Mouse (Mus musculus) forebrain, postnatal 0 days (tissue): ENCODE results near the gene Evc2. TPM values are rescaled to one million over a fixed set of nuclear protein-coding genes. Genes with fewer than 3 reads are reported as not detected.

Experiments used
- ATAC-seq: fragments of 200-750 bp; cut with Nextera tagmentation; 2 replicates; pipeline ENCODE4 v1.8.0; 2017; ENCODE audit warnings: mild to moderate bottlenecking, moderate library complexity
- DNase-seq: peaks from one replicate; pipeline ENCODE4 v3.0.0-alpha.2; 2015
- H3K27ac ChIP-seq: fragments of 300-500 bp; sonication (generic); 2 replicates; pipeline ENCODE4 v1.5.1; 2014; ENCODE audit warnings: low read depth, mild to moderate bottlenecking, antibody characterized with exemption, low read length, moderate library complexity, mixed read lengths
- H3K27me3 ChIP-seq: fragments of 300-500 bp; sonication (generic); 2 replicates; pipeline ENCODE4 v1.6.1; 2014; ENCODE audit warnings: mild to moderate bottlenecking, low read length, mixed read lengths; ENCODE audit not compliant: insufficient read depth
- H3K36me3 ChIP-seq: fragments of 300-500 bp; sonication (generic); 2 replicates; pipeline ENCODE4 v1.6.1; 2014; ENCODE audit warnings: mild to moderate bottlenecking, moderate library complexity; ENCODE audit not compliant: insufficient read depth
- H3K4me1 ChIP-seq: fragments of 300-500 bp; sonication (generic); 2 replicates; pipeline ENCODE4 v1.6.1; 2014; ENCODE audit warnings: antibody characterized with exemption; ENCODE audit not compliant: insufficient read depth
- H3K4me2 ChIP-seq: fragments of 300-500 bp; sonication (generic); 2 replicates; pipeline ENCODE4 v1.6.1; 2014; ENCODE audit warnings: low read depth, mild to moderate bottlenecking, moderate library complexity
- H3K4me3 ChIP-seq: fragments of 300-500 bp; sonication (generic); 2 replicates; pipeline ENCODE4 v1.5.1; 2014; ENCODE audit warnings: low read depth, low read length, mixed read lengths
- H3K9ac ChIP-seq: fragments of 300-500 bp; sonication (generic); 2 replicates; pipeline ENCODE4 v1.6.1; 2014; ENCODE audit warnings: mild to moderate bottlenecking
- H3K9me3 ChIP-seq: fragments of 300-500 bp; sonication (generic); 2 replicates; pipeline ENCODE4 v1.6.1; 2016; ENCODE audit warnings: low read length
- CTCF ChIP-seq: sonication (generic); IDR thresholded peaks from 2 replicates; pipeline ENCODE4 v1.5.1; 2016; ENCODE audit warnings: antibody characterized with exemption, control low read depth, low read depth
- WGBS: fragments of 180-500 bp; shearing (Covaris S2); extraction: QIAGEN DNeasy Blood & Tissue Kit; methylation state at CpG from one replicate; pipeline ENCODE4 v1.1.7; 2014; 5-methylcytosine and 5-hydroxymethylcytosine counted together
- polyA plus RNA-seq: library from polyadenylated mRNA; unstranded; fragments of >200 nt; fragmentation: Nextera tagmentation; extraction: Ambion mirVana; gene quantifications from 2 replicates; pipeline ENCODE4 v1.2.1, GENCODE M21; 2015
- total RNA-seq: library from RNA; depleted of rRNA; stranded (reverse); fragments of >200 nt; gene quantifications from 2 replicates; pipeline ENCODE4 v1.2.3, GENCODE M21; 2014

Gene Evc2
- total and polyA plus RNA-seq, 2 experiments from 2014 or later: 2.8 to 4.8 TPM

DNA sequence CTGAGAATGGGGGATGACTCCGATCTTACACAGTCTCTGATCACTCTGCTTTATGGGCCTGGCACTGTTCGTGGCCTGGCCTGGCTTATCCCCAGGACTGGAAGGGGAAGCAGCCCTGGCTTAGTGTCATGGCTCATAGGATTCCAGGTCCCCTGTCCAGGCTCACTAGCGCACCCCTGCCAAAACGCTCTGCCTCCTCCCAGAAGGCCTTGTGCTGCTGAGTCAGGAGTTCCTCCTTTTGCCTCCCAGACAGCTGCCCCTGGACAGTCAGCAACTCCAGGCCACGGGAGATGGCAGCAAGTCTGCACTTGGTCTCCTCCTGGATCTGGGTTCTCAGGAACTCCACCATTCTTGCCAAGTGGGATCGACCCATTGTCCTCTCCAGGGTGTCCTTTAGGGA, 19.6 kb upstream of the Evc2 start:
- DNase-seq (no peak), ATAC-seq (no peak)
- Histone ChIP-seq H3K27me3 (no peaks in the 10 kb centered on the region), H3K9me3 (peaks cover 16% of the 10 kb centered on the region; the same call in 1 of the 2 replicates), H3K27ac (no peak overlapping the region), H3K4me3 (no peak overlapping the region), H3K4me1 (no peaks in the 10 kb centered on the region), H3K36me3 (no peaks in the 10 kb centered on the region), H3K9ac (no peak overlapping the region), H3K4me2 (no peak overlapping the region)
- TF ChIP-seq CTCF: no peak
- WGBS: 88% methylated on average over 6 of the region's 6 CpGs

DNA sequence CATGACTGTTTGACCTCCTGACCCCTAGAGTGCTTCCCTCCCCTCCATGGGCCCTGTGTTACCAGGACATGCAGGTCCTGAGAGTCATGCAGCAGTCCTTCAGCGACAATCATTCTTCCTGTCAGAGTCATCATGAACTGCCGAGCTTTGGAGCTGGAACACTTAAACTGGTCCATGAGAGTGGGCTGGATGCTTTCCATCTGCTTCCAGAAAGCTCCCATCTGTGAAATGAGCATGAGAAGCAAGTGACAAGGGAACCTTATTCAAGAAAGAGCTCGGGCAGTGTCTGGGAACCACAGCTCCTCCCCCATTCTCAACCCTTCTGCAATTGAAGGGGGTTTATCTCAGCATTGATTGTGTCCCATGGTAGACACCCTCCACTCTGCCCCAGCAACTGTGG, 18.1 kb upstream of the Evc2 start:
- DNase-seq (peak; percentile 59), ATAC-seq (peak; percentile 23; the same call in 1 of the 2 replicates)
- Histone ChIP-seq H3K36me3 (no peaks in the 10 kb centered on the region), H3K27ac (no peak overlapping the region), H3K27me3 (no peaks in the 10 kb centered on the region), H3K9ac (no peak overlapping the region), H3K4me2 (no peak overlapping the region), H3K4me1 (no peaks in the 10 kb centered on the region), H3K4me3 (no peak overlapping the region), H3K9me3 (peaks cover 9% of the 10 kb centered on the region; the same call in 1 of the 2 replicates)
- TF ChIP-seq CTCF: no peak
- 56% methylated on average over 3 of the region's 3 CpGs for whole genome bisulfite sequencing

DNA sequence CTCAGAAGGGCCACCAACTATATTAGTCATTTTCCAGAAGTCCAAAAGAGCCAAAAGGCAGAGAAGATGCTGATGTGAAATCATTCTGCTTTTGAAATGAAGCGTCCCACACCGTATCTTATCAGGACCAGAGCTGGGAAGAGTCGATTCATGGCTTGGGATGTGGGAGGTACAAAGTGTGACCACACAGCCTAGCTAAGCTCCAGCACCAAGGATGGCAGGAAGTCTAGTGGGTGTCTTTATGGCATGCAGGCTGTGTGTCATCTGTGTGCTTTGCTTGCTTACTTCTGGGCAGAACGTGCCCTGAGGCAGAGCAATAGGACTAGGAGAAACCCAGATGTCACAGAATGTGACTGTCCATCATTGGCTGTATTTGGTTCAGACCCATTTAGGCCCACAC, 17.5 kb upstream of the Evc2 start:
- no peak overlapping the region for H3K27ac ChIP-seq
- no peak overlapping the region for H3K9ac ChIP-seq
- no peaks in the 10 kb centered on the region for H3K4me1 ChIP-seq
- H3K4me2 ChIP-seq: no peak overlapping the region
- no peaks in the 10 kb centered on the region for H3K36me3 ChIP-seq
- no peak overlapping the region for H3K4me3 ChIP-seq
- no peaks in the 10 kb centered on the region for H3K27me3 ChIP-seq
- 94% methylated on average over 4 of the region's 4 CpGs for WGBS
- TF ChIP-seq CTCF: no peak
- H3K9me3 ChIP-seq: peaks cover 3% of the 10 kb centered on the region; the same call in 1 of the 2 replicates
- DNase-seq: no peak
- ATAC-seq: no peak

DNA sequence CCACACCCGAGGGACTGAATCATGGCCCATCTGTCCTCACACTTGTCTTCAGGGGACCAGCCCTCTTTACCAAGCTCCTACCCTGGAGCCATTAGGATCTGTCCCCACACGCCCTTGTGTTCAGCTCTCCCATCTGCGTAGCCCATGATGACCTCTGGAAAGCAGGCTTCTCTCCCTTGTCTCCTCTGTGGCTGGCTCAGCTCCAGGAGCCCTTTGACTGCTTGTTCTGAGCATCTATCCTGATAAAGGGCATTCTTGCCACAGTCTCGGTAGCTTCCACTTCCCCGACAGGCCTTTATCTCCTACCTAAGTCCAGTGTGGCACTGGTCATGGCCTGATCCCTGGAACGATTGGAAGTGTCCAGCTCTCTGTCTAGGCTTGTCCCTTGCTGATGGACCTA, 11.6 kb upstream of the Evc2 start:
- ATAC-seq: no peak
- WGBS: 82% methylated on average over 6 of the region's 6 CpGs
- Histone ChIP-seq H3K9me3 (no peaks in the 10 kb centered on the region), H3K27me3 (no peaks in the 10 kb centered on the region), H3K27ac (no peak overlapping the region), H3K9ac (no peak overlapping the region), H3K36me3 (no peaks in the 10 kb centered on the region), H3K4me2 (no peak overlapping the region), H3K4me3 (no peak overlapping the region), H3K4me1 (no peaks in the 10 kb centered on the region)
- no peak for DNase-seq
- TF ChIP-seq CTCF: no peak

DNA sequence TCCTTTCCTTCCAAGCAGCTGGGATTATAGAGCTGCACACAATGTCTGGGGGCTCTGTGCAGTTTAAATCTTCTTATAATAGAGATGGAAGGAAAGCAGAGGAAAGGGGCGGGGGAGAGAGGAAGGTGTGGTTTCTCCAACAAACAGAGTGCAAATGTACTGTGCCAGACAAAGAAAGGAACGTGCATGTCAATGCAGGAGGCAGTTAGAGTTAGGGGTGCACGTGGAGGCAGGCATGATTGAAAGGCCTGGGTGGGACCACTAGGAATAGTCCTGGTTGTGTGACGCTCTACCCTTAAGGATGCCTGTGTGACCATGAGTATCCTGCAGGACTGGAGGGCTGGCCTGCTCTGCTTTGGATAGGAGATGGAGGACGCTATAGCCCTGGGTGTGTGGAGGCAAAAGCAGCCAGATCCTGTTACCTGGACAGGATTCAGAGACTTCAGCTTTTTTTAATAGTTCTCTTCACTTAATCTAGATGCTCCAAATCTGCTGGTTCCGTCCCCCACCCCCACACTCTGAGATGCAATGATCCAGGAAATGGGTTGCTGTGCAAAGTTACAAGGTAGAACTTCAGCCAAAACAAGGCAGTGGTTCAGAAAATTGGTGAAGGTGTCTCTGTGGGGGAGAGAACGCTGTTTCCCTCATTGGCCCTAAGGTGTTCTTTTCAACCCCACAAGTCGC, 7.7 kb upstream of the Evc2 start:
- Histone ChIP-seq H3K27ac (no peak overlapping the region), H3K4me2 (no peak overlapping the region), H3K27me3 (no peaks in the 10 kb centered on the region), H3K4me3 (no peak overlapping the region), H3K36me3 (no peaks in the 10 kb centered on the region), H3K9ac (no peak overlapping the region), H3K4me1 (no peaks in the 10 kb centered on the region), H3K9me3 (no peaks in the 10 kb centered on the region)
- no peak for ATAC-seq
- no peak for DNase-seq
- TF ChIP-seq CTCF: no peak
- 78% methylated on average over 8 of the region's 8 CpGs for WGBS

DNA sequence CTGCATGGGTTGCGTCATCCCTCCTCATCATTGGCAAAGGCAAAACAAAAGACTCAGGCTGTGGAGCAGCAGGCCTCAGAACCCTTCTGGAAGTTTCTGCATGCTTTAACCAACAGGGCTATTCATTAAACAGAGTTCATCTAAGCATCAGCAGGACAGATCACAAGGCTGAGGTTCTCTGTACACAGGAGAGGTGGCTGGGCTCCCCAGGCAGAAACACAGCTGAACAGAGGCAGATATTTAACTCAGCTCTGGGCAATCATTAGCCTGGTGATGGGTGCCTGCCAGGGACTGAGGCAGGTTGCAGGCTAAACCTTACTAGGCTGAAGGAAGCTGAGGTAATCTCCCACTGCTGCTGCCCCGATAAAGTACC, 7.2 kb upstream of the Evc2 start:
- Histone ChIP-seq H3K4me2 (no peak overlapping the region), H3K9ac (no peak overlapping the region), H3K36me3 (no peaks in the 10 kb centered on the region), H3K27me3 (no peaks in the 10 kb centered on the region), H3K9me3 (no peaks in the 10 kb centered on the region), H3K4me3 (no peak overlapping the region), H3K27ac (no peak overlapping the region), H3K4me1 (no peaks in the 10 kb centered on the region)
- ATAC-seq (no peak), DNase-seq (no peak)
- TF ChIP-seq CTCF: no peak
- WGBS: 82% methylated on average over 2 of the region's 2 CpGs

DNA sequence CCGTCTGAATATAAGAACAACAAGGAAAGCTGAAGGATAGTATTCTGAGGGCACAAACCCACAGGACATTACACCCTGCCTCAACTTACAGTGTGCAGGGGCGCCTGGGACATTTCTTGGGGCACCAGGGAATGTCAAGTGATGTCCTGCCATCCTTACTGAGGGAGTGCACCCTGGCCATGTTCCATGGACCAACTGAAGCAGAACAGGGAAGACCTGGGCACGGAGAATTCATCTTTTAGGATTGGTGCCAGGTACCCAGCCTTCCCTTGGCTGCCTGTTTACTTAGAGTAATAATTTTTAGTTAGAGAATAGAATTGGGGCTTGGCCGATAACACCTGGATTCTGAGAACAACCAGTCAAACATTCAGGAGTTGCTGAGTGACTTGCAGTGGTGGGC, 6.2 kb upstream of the Evc2 start:
- no peak for DNase-seq
- Histone ChIP-seq H3K27ac (no peak overlapping the region), H3K4me2 (no peak overlapping the region), H3K27me3 (no peaks in the 10 kb centered on the region), H3K4me3 (no peak overlapping the region), H3K36me3 (no peaks in the 10 kb centered on the region), H3K9ac (no peak overlapping the region), H3K4me1 (no peaks in the 10 kb centered on the region), H3K9me3 (no peaks in the 10 kb centered on the region)
- WGBS: 71% methylated on average over 4 of the region's 4 CpGs
- no peak for TF ChIP-seq CTCF
- ATAC-seq: no peak
